Mouse (Mus musculus): Measurements from ENCODE around the gene 1810010D01Rik. TPM values are rescaled to one million over a fixed set of nuclear protein-coding genes. Genes with fewer than 3 reads are reported as not detected.
A peak's percentile ranks its signal among the peaks of the same experiment; 100 is the strongest.

The 1810010D01Rik gene
- polyA plus RNA-seq, 2 experiments = 0.61 to 2.8 TPM

- DNase-seq (ENCODE audit: low spot score) (no peak), ATAC-seq (ENCODE audit: low FRiP score, low read depth) (no peak)
- H3K36me3 ChIP-seq (ENCODE audit: control insufficient read depth, insufficient read depth, low read length) = no peaks in the 10 kb centered on the region
- WGBS = 64% methylated on average over 3 of the region's 3 CpGs
- H3K9me3 ChIP-seq (ENCODE audit: control insufficient read depth, low read length) = no peaks in the 10 kb centered on the region
- no peak overlapping the region for H3K4me3 ChIP-seq (replicated peaks; ENCODE audit: low read length)
- TF ChIP-seq POLR2A (IDR thresholded peaks at IDR 0.05; ENCODE audit: borderline replicate concordance, extremely low read depth, insufficient read depth, insufficient read length) = no peak
- no peak overlapping the region for H3K27ac ChIP-seq (replicated peaks; ENCODE audit: low read depth, low read length)
- no peak overlapping the region for H3K9ac ChIP-seq (ENCODE audit: low read depth, low read length, severe bottlenecking)
- H3K27me3 ChIP-seq (ENCODE audit: control insufficient read depth, insufficient read depth, low read length) = no peaks in the 10 kb centered on the region
- no peak overlapping the region for H3K4me2 ChIP-seq (replicated peaks; ENCODE audit: low read depth, low read length, severe bottlenecking)
- peaks cover 3% of the 10 kb centered on the region for H3K4me1 ChIP-seq (ENCODE audit: control insufficient read depth, insufficient read depth, low read length)
Measured at GRCm38 (mm10) chr7:145187802-145188201, 20.1 kb downstream of the 1810010D01Rik start.

DNA sequence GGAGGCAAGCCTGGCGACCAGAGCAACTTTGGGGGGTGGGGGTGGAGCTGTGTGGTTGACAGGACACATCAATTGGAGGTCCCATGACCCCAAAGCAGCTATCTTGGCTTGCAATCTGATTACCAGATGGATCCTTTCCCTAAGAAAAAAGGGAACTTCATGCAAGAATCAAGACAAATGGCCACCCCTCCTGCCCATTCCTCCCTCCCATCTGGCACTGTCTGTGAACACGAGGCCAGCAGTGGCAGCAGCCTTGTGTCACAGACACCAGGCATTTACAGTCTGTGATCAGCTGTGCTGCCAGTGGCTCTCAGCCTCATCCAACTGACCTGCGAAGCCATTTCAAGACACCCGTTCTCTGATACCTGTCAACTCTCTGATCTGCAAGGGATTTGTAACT is 25.5 kb downstream of the 1810010D01Rik start:
- ATAC-seq (ENCODE audit: low FRiP score, low read depth) (no peak), DNase-seq (ENCODE audit: low spot score) (no peak)
- 50% methylated on average over 4 of the region's 4 CpGs for WGBS
- no peaks in the 10 kb centered on the region for H3K9me3 ChIP-seq (ENCODE audit: control insufficient read depth, low read length)
- H3K27me3 ChIP-seq (ENCODE audit: control insufficient read depth, insufficient read depth, low read length) = no peaks in the 10 kb centered on the region
- no peak overlapping the region for H3K9ac ChIP-seq (ENCODE audit: low read depth, low read length, severe bottlenecking)
- H3K36me3 ChIP-seq (ENCODE audit: control insufficient read depth, insufficient read depth, low read length) = no peaks in the 10 kb centered on the region
- H3K27ac ChIP-seq (replicated peaks; ENCODE audit: low read depth, low read length) = no peak overlapping the region
- H3K4me1 ChIP-seq (ENCODE audit: control insufficient read depth, insufficient read depth, low read length) = peaks cover 35% of the 10 kb centered on the region
- no peak overlapping the region for H3K4me2 ChIP-seq (replicated peaks; ENCODE audit: low read depth, low read length, severe bottlenecking)
- no peak overlapping the region for H3K4me3 ChIP-seq (replicated peaks; ENCODE audit: low read length)
- no peak for TF ChIP-seq POLR2A (IDR thresholded peaks at IDR 0.05; ENCODE audit: borderline replicate concordance, extremely low read depth, insufficient read depth, insufficient read length)

- 23% methylated on average over 11 of the region's 11 CpGs for WGBS
- H3K27ac ChIP-seq (replicated peaks; ENCODE audit: low read depth, low read length) = peak overlapping the region; percentile 68
- ATAC-seq (ENCODE audit: low FRiP score, low read depth) = no peak
- no peak overlapping the region for H3K4me3 ChIP-seq (replicated peaks; ENCODE audit: low read length)
- no peaks in the 10 kb centered on the region for H3K9me3 ChIP-seq (ENCODE audit: control insufficient read depth, low read length)
- no peak overlapping the region for H3K4me2 ChIP-seq (replicated peaks; ENCODE audit: low read depth, low read length, severe bottlenecking)
- H3K27me3 ChIP-seq (ENCODE audit: control insufficient read depth, insufficient read depth, low read length) = no peaks in the 10 kb centered on the region
- H3K36me3 ChIP-seq (ENCODE audit: control insufficient read depth, insufficient read depth, low read length) = no peaks in the 10 kb centered on the region
- no peak overlapping the region for H3K9ac ChIP-seq (ENCODE audit: low read depth, low read length, severe bottlenecking)
- peak; percentile 67 for DNase-seq (ENCODE audit: low spot score)
- TF ChIP-seq POLR2A (IDR thresholded peaks at IDR 0.05; ENCODE audit: borderline replicate concordance, extremely low read depth, insufficient read depth, insufficient read length) = no peak
- peaks cover 38% of the 10 kb centered on the region for H3K4me1 ChIP-seq (ENCODE audit: control insufficient read depth, insufficient read depth, low read length)
Measured at GRCm38 (mm10) chr7:145181376-145182034, 26.4 kb downstream of the 1810010D01Rik start.

- Histone ChIP-seq H3K9ac (ENCODE audit: low read depth, low read length, severe bottlenecking) (no peak overlapping the region), H3K27ac (replicated peaks; ENCODE audit: low read depth, low read length) (peak overlapping the region; percentile 85), H3K36me3 (ENCODE audit: control insufficient read depth, insufficient read depth, low read length) (no peaks in the 10 kb centered on the region), H3K4me3 (replicated peaks; ENCODE audit: low read length) (no peak overlapping the region), H3K27me3 (ENCODE audit: control insufficient read depth, insufficient read depth, low read length) (no peaks in the 10 kb centered on the region), H3K4me1 (ENCODE audit: control insufficient read depth, insufficient read depth, low read length) (peaks cover 38% of the 10 kb centered on the region), H3K4me2 (replicated peaks; ENCODE audit: low read depth, low read length, severe bottlenecking) (no peak overlapping the region), H3K9me3 (ENCODE audit: control insufficient read depth, low read length) (no peaks in the 10 kb centered on the region)
- no peak for TF ChIP-seq POLR2A (IDR thresholded peaks at IDR 0.05; ENCODE audit: borderline replicate concordance, extremely low read depth, insufficient read depth, insufficient read length)
- ATAC-seq (ENCODE audit: low FRiP score, low read depth) (peak; percentile 81), DNase-seq (ENCODE audit: low spot score) (peak; percentile 80)
- 9% methylated on average over 5 of the region's 5 CpGs for WGBS
Measured at GRCm38 (mm10) chr7:145179691-145180091, 28.2 kb downstream of the 1810010D01Rik start.

GRCm38 (mm10) chr7:145176750-145177589 is 30.9 kb downstream of the 1810010D01Rik start:
- no peaks in the 10 kb centered on the region for H3K27me3 ChIP-seq (ENCODE audit: control insufficient read depth, insufficient read depth, low read length)
- H3K4me2 ChIP-seq (replicated peaks; ENCODE audit: low read depth, low read length, severe bottlenecking) = no peak overlapping the region
- H3K4me3 ChIP-seq (replicated peaks; ENCODE audit: low read length) = no peak overlapping the region
- no peak for TF ChIP-seq POLR2A (IDR thresholded peaks at IDR 0.05; ENCODE audit: borderline replicate concordance, extremely low read depth, insufficient read depth, insufficient read length)
- no peaks in the 10 kb centered on the region for H3K36me3 ChIP-seq (ENCODE audit: control insufficient read depth, insufficient read depth, low read length)
- no peak overlapping the region for H3K27ac ChIP-seq (replicated peaks; ENCODE audit: low read depth, low read length)
- no peak for ATAC-seq (ENCODE audit: low FRiP score, low read depth)
- WGBS = 61% methylated on average over 15 of the region's 15 CpGs
- peaks cover 36% of the 10 kb centered on the region for H3K4me1 ChIP-seq (ENCODE audit: control insufficient read depth, insufficient read depth, low read length)
- no peaks in the 10 kb centered on the region for H3K9me3 ChIP-seq (ENCODE audit: control insufficient read depth, low read length)
- DNase-seq (ENCODE audit: low spot score) = no peak
- no peak overlapping the region for H3K9ac ChIP-seq (ENCODE audit: low read depth, low read length, severe bottlenecking)

Data from limb, embryonic 14.5 days (tissue).